Mouse (Mus musculus): ENCODE measurements at regions not wholly inside any gene's neighbourhood (a gene's known extent, or its start where the extent isn't known, plus 50 kb on each side); places are given as distances from the start of the nearest gene placed in this dataset.

DNA sequence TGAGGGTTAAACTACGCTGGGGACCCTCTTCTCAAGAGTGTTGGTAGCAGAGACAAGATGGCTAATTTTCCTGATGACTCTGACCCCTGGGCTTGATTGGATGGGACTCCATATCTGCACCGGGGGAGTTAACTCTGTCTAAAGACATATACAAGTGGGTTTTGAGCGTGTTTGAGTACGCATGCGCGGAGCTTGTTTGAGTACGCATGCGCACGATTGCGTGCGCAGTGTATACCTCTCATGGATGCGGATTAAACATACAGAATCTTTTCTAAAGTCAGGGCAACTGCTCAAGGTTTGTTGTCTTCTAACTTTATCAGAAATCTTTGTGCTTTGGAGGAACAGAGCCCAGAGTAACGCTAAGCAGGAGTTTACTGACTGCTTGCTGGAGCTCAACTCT is 146.8 kb upstream of the Gm4791 start:
- no peak for TF ChIP-seq CTCF (IDR thresholded peaks at IDR 0.05; ENCODE audit: control insufficient read depth, insufficient read depth, insufficient replicate concordance, low read depth, low read length)
- TF ChIP-seq POLR2A (IDR thresholded peaks at IDR 0.05; ENCODE audit: control insufficient read depth, low read depth, low read length): no peak

All from testis, adult 2 months (tissue).